ENCODE assay signal across 14 mouse cellular contexts in the genomic region with DNA sequence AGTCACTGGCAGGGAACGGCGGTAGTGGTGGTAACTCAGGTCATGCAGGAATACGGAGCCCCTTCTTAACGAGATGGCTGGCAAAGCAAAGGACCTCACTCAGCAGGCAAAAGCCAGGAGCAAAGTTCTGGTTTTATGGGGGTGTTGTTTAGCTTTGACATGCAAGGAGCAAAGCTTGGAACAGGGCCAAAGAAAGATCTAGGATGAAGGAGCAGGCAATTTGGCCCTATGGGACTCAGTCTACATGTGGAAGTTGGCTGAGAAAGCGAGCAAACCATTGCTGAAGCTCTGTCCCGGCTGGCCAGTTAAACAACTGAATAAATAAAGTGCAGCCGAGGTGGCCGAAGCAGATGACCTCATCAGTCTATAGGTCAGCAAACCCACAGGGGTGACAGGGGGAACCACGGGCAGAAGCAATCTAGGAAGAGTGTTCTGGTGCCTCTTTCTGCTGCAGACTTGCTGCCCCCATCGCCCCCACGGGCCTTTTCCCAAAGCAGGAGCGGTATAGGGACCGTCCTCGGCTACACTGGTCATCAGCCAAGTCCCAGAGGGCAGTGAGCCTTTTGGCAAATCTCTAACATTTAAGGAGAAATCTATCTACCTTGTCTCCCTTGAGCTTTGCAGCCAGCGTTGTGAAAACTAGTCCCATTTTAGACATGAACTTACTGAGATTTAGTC. TPM values are rescaled to one million over a fixed set of nuclear protein-coding genes. Genes with fewer than 3 reads are reported as not detected.
DNase-seq lines count a peak whose midpoint lies in the region; ATAC-seq and TF ChIP-seq lines count a peak whose summit lies in the region.
"Had no signal": no experiment of that assay in that cellular context is flagged by ENCODE, and none has a peak within 500 bp of the region (broad histone marks: within the 10 kb centered on the region; RNA-seq: fewer than 3 reads in every experiment).

No protein-coding gene starts in this region.

- peaks cover 18 to 35% of the 10 kb centered on the region in 2 experiments for H3K4me1 ChIP-seq in heart, embryonic 14.5 days (ENCODE audit: control insufficient read depth in 2 of 2, insufficient read depth in 2 of 2, low read length in 2 of 2)
- peaks cover 37% of the 10 kb centered on the region for H3K4me1 ChIP-seq in neural tube, embryonic 15.5 days
- H3K4me1 ChIP-seq in limb, embryonic 14.5 days (ENCODE audit: control insufficient read depth, insufficient read depth, low read length) = peaks cover 25% of the 10 kb centered on the region

- no peak for TF ChIP-seq POLR2A in limb, embryonic 14.5 days (IDR thresholded peaks at IDR 0.05; ENCODE audit: borderline replicate concordance, extremely low read depth, insufficient read depth, insufficient read length)

- DNase-seq in heart, adult 8-10 months (ENCODE audit: low spot score) = no peak
- peak; percentile 32 for DNase-seq in neural tube, embryonic 10.5 days (ENCODE audit: extremely low spot score, low spot score)
- peak; percentile 42 for DNase-seq in limb, embryonic 14.5 days (ENCODE audit: low spot score)
- no peak for DNase-seq in thymus, postnatal 25 days
- DNase-seq in left cerebral cortex, postnatal 4 days = no peak
- DNase-seq in cerebellum, postnatal 25 days = no peak
- DNase-seq: gastrocnemius, adult 2 months; heart, postnatal 14 days had no signal

- 53% methylated on average over 15 of the region's 15 CpGs for WGBS in heart, embryonic 14.5 days
- 37% methylated on average over 15 of the region's 15 CpGs for whole genome bisulfite sequencing in neural tube, embryonic 15.5 days
- 27% methylated on average over 15 of the region's 15 CpGs for WGBS in limb, embryonic 14.5 days

- no peaks in the 10 kb centered on the region for H3K27me3 ChIP-seq in heart, embryonic 14.5 days (ENCODE audit: control insufficient read depth, insufficient read depth, low read length)
- H3K27me3 ChIP-seq in neural tube, embryonic 15.5 days (replicated peaks) = peaks cover 69% of the 10 kb centered on the region
- peaks cover 3% of the 10 kb centered on the region; the same call in 1 of the 2 replicates for H3K27me3 ChIP-seq in limb, embryonic 14.5 days (ENCODE audit: control insufficient read depth, insufficient read depth, low read length)

- H3K9ac ChIP-seq in heart, embryonic 14.5 days (ENCODE audit: low read length) = no peak overlapping the region
- no peak overlapping the region for H3K9ac ChIP-seq in neural tube, embryonic 15.5 days (replicated peaks)
- 0 out of 2 replicates have a peak overlapping the region, but pooled peaks have one; percentile 0 for H3K9ac ChIP-seq in limb, embryonic 14.5 days (ENCODE audit: low read depth, low read length, severe bottlenecking)
- H3K9ac ChIP-seq: midbrain, embryonic 12.5 days had no signal

- H3K36me3 ChIP-seq in heart, embryonic 14.5 days (ENCODE audit: control insufficient read depth, insufficient read depth, low read length) = peaks cover 36% of the 10 kb centered on the region
- no peaks in the 10 kb centered on the region for H3K36me3 ChIP-seq in neural tube, embryonic 15.5 days
- no peaks in the 10 kb centered on the region for H3K36me3 ChIP-seq in limb, embryonic 14.5 days (ENCODE audit: control insufficient read depth, insufficient read depth, low read length)
- H3K36me3 ChIP-seq: midbrain, embryonic 12.5 days had no signal

- H3K9me3 ChIP-seq in heart, embryonic 14.5 days (ENCODE audit: control insufficient read depth, low read length) = no peaks in the 10 kb centered on the region
- no peaks in the 10 kb centered on the region for H3K9me3 ChIP-seq in neural tube, embryonic 15.5 days (replicated peaks)
- no peaks in the 10 kb centered on the region for H3K9me3 ChIP-seq in limb, embryonic 14.5 days (ENCODE audit: control insufficient read depth, low read length)
- H3K9me3 ChIP-seq: midbrain, embryonic 12.5 days had no signal

- no peak overlapping the region for H3K27ac ChIP-seq in heart, embryonic 14.5 days (replicated peaks in 1 of 2; ENCODE audit: control insufficient read depth in 1 of 2, insufficient read depth in 1 of 2, low read depth in 2 of 2, low read length in 2 of 2)
- H3K27ac ChIP-seq in neural tube, embryonic 15.5 days (replicated peaks) = no peak overlapping the region
- H3K27ac ChIP-seq in limb, embryonic 14.5 days (replicated peaks; ENCODE audit: low read depth, low read length) = no peak overlapping the region
- H3K27ac ChIP-seq: gastrocnemius, adult 2 months; midbrain, embryonic 12.5 days had no signal

- H3K4me2 ChIP-seq in heart, embryonic 14.5 days (ENCODE audit: low read length) = 0 out of 2 replicates have a peak overlapping the region, but pooled peaks have one; percentile 20
- no peak overlapping the region for H3K4me2 ChIP-seq in neural tube, embryonic 15.5 days
- H3K4me2 ChIP-seq in limb, embryonic 14.5 days (replicated peaks; ENCODE audit: low read depth, low read length, severe bottlenecking) = no peak overlapping the region; the same call in 1 of the 2 replicates
- H3K4me2 ChIP-seq: midbrain, embryonic 12.5 days had no signal

- intact Hi-C loops in left cerebral cortex, postnatal 4 days (cut with DNase I) = no loop called here

- ATAC-seq in heart, embryonic 14.5 days (ENCODE audit: insufficient number of reproducible peaks, insufficient read depth, low FRiP score, low read depth) = no peak
- no peak for ATAC-seq in neural tube, embryonic 15.5 days (ENCODE audit: low FRiP score)
- no peak for ATAC-seq in limb, embryonic 14.5 days (ENCODE audit: low FRiP score, low read depth)

- no peak overlapping the region for H3K4me3 ChIP-seq in heart, embryonic 14.5 days (ENCODE audit: control insufficient read depth in 1 of 2, insufficient read depth in 1 of 2, low read depth in 1 of 2, low read length in 2 of 2)
- no peak overlapping the region for H3K4me3 ChIP-seq in neural tube, embryonic 15.5 days (replicated peaks)
- no peak overlapping the region for H3K4me3 ChIP-seq in limb, embryonic 14.5 days (replicated peaks; ENCODE audit: low read length)
- H3K4me3 ChIP-seq: gastrocnemius, adult 2 months; midbrain, embryonic 12.5 days had no signal

RNA-seq across cellular contexts. Expression of gene Fam71a, which starts 14.0 kb away (rescaled TPM):
- polyA plus RNA-seq in heart, embryonic 14.5 days (2014; fragmentation: Nextera tagmentation; extraction: Ambion mirVana) = not detected in 2 replicates
- total RNA-seq in heart, adult 8-10 months (2022) = not detected
- not detected in 2 replicates for polyA plus RNA-seq in neural tube, embryonic 15.5 days (2015; fragmentation: Nextera tagmentation; extraction: Ambion mirVana)
- polyA plus RNA-seq in limb, embryonic 14.5 days (2012; rRNA removed) = not detected in 2 replicates
- not detected in 2 replicates for polyA plus RNA-seq in limb, embryonic 14.5 days (2014; fragmentation: Nextera tagmentation; extraction: Ambion mirVana)
- total RNA-seq in left cerebral cortex, postnatal 4 days (2021) = not detected
- total RNA-seq: adrenal gland, adult 18-20 months; gastrocnemius, adult 2 months; heart, postnatal 14 days; left cerebral cortex, postnatal 10 days had no signal
- polyA plus RNA-seq: midbrain, embryonic 12.5 days; stomach, embryonic 16.5 days had no signal

RNA-seq across cellular contexts. Expression of gene Atf3, which starts 39.2 kb away (rescaled TPM):
- polyA plus RNA-seq in heart, embryonic 14.5 days (2014; fragmentation: Nextera tagmentation; extraction: Ambion mirVana) = 15.6 and 17.8 TPM in 2 replicates
- 10 to 100 TPM in 1 of 4 experiments, 1 to 10 TPM in 3; 3.0 to 10.3 (median 4.2) TPM for total RNA-seq in heart, adult 8-10 months (2022)
- polyA plus RNA-seq in neural tube, embryonic 15.5 days (2015; fragmentation: Nextera tagmentation; extraction: Ambion mirVana) = 1.8 and 1.9 TPM in 2 replicates
- polyA plus RNA-seq in limb, embryonic 14.5 days (2012; rRNA removed) = 4.4 and 5.0 TPM in 2 replicates
- polyA plus RNA-seq in limb, embryonic 14.5 days (2014; fragmentation: Nextera tagmentation; extraction: Ambion mirVana) = 5.6 and 5.9 TPM in 2 replicates
- total RNA-seq in left cerebral cortex, postnatal 4 days (2021) = under 1 TPM; 0.58 to 0.99 TPM

Comparison
In these comparisons a context has a peak if more than half of its experiments do, and no peak if none do; other contexts are left out.
1. DNase-seq: peak in neural tube, embryonic 10.5 days (single experiment) and limb, embryonic 14.5 days (single experiment); none in heart, adult 8-10 months (single experiment), thymus, postnatal 25 days (single experiment), left cerebral cortex, postnatal 4 days (single experiment) and cerebellum, postnatal 25 days (0 of 2).